Mouse (Mus musculus) kidney, embryonic 14.5 days (tissue): ENCODE results near the gene Pip5k1c. TPM values are rescaled to one million over a fixed set of nuclear protein-coding genes. Genes with fewer than 3 reads are reported as not detected.

Experiments
- ATAC-seq: fragments of 200-750 bp; cut with Nextera tagmentation; 2 replicates; pipeline ENCODE4 v1.8.0; 2017; ENCODE audit warnings: moderate number of reproducible peaks, mild to moderate bottlenecking, moderate TSS enrichment, moderate library complexity; ENCODE audit not compliant: low FRiP score, low TSS enrichment
- H3K27ac ChIP-seq: fragments of 300-500 bp; sonication (generic); 2 replicates; pipeline ENCODE4 v1.5.1; 2014; ENCODE audit warnings: low read depth, mild to moderate bottlenecking, low read length, moderate library complexity, mixed read lengths
- H3K27me3 ChIP-seq: fragments of 300-500 bp; sonication (generic); 2 replicates; pipeline ENCODE4 v1.6.1; 2014; ENCODE audit warnings: mild to moderate bottlenecking, low read length; ENCODE audit not compliant: control insufficient read depth, insufficient read depth
- H3K36me3 ChIP-seq: fragments of 300-500 bp; sonication (generic); 2 replicates; pipeline ENCODE4 v1.6.1; 2014; ENCODE audit warnings: low read length, mixed read lengths; ENCODE audit not compliant: control insufficient read depth, insufficient read depth
- H3K4me1 ChIP-seq: fragments of 300-500 bp; sonication (generic); 2 replicates; pipeline ENCODE4 v1.6.1; 2014; ENCODE audit warnings: low read length, mixed read lengths; ENCODE audit not compliant: control insufficient read depth, insufficient read depth
- H3K4me2 ChIP-seq: fragments of 300-500 bp; sonication (generic); replicated peaks from 2 replicates; pipeline ENCODE4 v1.6.1; 2014; ENCODE audit warnings: low read depth, mild to moderate bottlenecking, low read length
- H3K4me3 ChIP-seq: fragments of 300-500 bp; sonication (generic); 2 replicates; pipeline ENCODE4 v1.5.1; 2014; ENCODE audit warnings: mild to moderate bottlenecking, low read length
- H3K9ac ChIP-seq: fragments of 300-500 bp; sonication (generic); 2 replicates; pipeline ENCODE4 v1.6.1; 2014; ENCODE audit warnings: low read depth, mild to moderate bottlenecking, low read length, moderate library complexity
- H3K9me3 ChIP-seq: fragments of 300-500 bp; sonication (generic); 2 replicates; pipeline ENCODE4 v1.6.1; 2016; ENCODE audit warnings: low read length; ENCODE audit not compliant: control insufficient read depth
- WGBS: fragments of 180-500 bp; shearing (Covaris S2); extraction: QIAGEN DNeasy Blood & Tissue Kit; methylation state at CpG from one replicate; pipeline ENCODE4 v1.1.7; 2014; 5-methylcytosine and 5-hydroxymethylcytosine counted together
- polyA plus RNA-seq: library from polyadenylated mRNA; unstranded; fragments of >200 nt; fragmentation: Nextera tagmentation; extraction: Ambion mirVana; gene quantifications from 2 replicates; pipeline ENCODE4 v1.2.1, GENCODE M21; 2014

Pip5k1c gene
- polyA plus RNA-seq, 1 experiment from 2014 or later = 60.7 TPM

DNA sequence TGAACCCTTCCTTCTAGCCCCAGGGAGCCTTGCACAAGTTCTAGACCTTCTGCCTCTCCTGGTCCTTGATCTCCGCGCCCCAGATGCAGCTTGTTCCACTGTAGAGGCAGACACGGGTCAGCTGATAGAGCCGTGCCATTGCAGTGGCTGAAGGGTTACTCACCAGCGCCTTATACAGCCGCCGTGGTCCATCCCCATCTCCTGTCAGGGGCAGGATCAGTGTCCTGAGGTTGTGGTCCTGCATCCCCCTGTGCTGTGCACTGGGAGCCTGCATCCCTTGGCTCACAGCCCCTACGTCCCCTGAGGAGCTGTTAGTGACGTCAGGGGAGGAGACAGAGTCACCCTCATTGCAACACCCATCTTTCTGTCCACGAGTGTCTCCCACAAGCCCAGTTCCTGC is 10.5 kb downstream of the Pip5k1c start:
- H3K27me3 ChIP-seq = no peaks in the 10 kb centered on the region
- ATAC-seq = no peak
- H3K9ac ChIP-seq = peak overlapping the region; percentile 28; the same call in 1 of the 2 replicates
- no peak overlapping the region; the same call in 1 of the 2 replicates for H3K4me2 ChIP-seq
- peaks cover 39% of the 10 kb centered on the region; the same call in 1 of the 2 replicates for H3K4me1 ChIP-seq
- H3K4me3 ChIP-seq = no peak overlapping the region
- peaks cover 26% of the 10 kb centered on the region for H3K36me3 ChIP-seq
- WGBS = 73% methylated on average over 10 of the region's 10 CpGs
- 0 out of 2 replicates have a peak overlapping the region, but pooled peaks have one; percentile 7 for H3K27ac ChIP-seq
- no peaks in the 10 kb centered on the region for H3K9me3 ChIP-seq

DNA sequence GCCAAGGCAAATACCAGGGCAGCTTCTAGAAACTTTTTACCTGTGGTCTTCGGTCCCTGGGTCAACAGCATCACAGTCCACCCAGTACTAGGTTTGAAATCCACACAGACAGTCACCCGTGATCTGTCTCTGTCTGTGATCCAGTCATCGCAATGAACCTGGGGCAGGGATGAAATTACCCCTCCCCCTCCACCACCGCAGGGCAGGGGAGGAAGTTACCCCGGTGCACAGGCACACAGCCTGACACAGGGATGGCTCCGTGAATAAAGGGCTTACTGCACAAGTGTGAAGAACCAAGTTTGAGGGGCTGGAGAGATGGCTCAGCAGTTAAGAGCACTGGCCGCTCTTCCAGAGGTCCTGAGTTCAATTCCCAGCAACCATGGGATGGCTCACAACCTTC is 11.0 kb downstream of the Pip5k1c start:
- Histone ChIP-seq H3K4me2 (no peak overlapping the region), H3K4me3 (no peak overlapping the region), H3K4me1 (peaks cover 36% of the 10 kb centered on the region; the same call in 1 of the 2 replicates), H3K27me3 (no peaks in the 10 kb centered on the region), H3K9ac (no peak overlapping the region), H3K36me3 (peaks cover 30% of the 10 kb centered on the region), H3K27ac (no peak overlapping the region), H3K9me3 (no peaks in the 10 kb centered on the region)
- no peak for ATAC-seq
- 67% methylated on average over 7 of the region's 7 CpGs for WGBS

DNA sequence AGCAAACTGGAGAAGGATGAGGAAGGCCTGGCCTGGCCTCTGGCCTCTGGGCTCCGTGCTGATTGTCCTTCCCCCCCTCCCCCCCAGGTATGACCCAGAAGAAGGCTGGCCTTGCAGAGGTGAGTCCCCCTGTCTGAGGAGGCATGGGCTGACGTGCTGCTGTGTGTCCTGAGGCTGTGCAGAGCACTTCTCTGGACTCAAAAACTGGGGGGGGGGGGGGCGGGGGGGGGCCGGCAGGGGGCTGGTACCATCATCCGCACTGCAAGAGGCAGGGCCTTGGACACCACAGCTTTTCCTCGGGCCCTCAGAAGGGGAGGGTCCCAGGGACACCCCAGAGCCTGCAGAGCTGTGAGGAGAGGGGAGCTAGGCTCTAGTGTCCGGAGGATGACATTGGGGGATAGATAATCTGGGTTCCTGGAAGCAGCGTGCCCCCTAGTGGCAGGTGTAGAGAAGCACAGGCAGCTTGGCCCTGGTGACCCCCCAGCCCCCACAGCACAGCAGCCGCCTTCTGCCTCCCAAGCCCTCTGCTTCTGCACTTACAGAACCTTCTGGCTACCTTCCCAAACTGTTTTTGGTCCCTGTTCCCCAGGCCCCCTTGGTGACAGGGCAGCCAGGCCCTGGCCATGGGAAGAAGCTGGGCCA is 12.0 kb downstream of the Pip5k1c start:
- Histone ChIP-seq H3K4me2 (no peak overlapping the region), H3K36me3 (peaks cover 40% of the 10 kb centered on the region), H3K27me3 (no peaks in the 10 kb centered on the region), H3K4me3 (no peak overlapping the region), H3K4me1 (peaks cover 28% of the 10 kb centered on the region; the same call in 1 of the 2 replicates), H3K9ac (no peak overlapping the region), H3K9me3 (no peaks in the 10 kb centered on the region), H3K27ac (no peak overlapping the region)
- peak; percentile 38; the same call in 1 of the 2 replicates for ATAC-seq
- 22% methylated on average over 5 of the region's 9 CpGs for WGBS

DNA sequence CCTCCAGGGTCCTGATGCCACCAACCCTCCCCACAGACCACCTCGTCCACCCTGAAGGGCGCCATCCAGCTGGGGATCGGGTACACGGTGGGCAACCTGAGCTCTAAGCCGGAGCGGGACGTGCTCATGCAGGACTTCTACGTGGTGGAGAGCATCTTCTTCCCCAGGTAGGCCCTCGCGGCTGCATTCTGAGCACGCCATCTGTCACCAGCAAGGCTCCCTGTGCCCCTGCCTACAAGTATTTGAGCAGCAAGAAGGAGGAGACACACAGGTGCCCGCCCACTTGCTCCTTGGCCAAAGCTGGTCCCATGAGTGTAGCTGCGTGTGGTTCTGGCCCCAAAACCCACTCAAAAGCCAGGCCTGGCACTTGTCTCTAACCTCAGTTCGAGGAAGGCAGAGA is 12.9 kb downstream of the Pip5k1c start:
- peaks cover 50% of the 10 kb centered on the region for H3K36me3 ChIP-seq
- no peak overlapping the region for H3K4me3 ChIP-seq
- H3K27ac ChIP-seq = no peak overlapping the region
- no peaks in the 10 kb centered on the region for H3K9me3 ChIP-seq
- no peaks in the 10 kb centered on the region for H3K27me3 ChIP-seq
- peaks cover 19% of the 10 kb centered on the region; the same call in 1 of the 2 replicates for H3K4me1 ChIP-seq
- 90% methylated on average over 14 of the region's 14 CpGs for WGBS
- H3K9ac ChIP-seq = no peak overlapping the region
- H3K4me2 ChIP-seq = no peak overlapping the region
- ATAC-seq = no peak

GRCm38 (mm10) chr10:81306173-81306668 is 13.5 kb downstream of the Pip5k1c start:
- no peaks in the 10 kb centered on the region for H3K27me3 ChIP-seq
- H3K27ac ChIP-seq = no peak overlapping the region
- H3K4me1 ChIP-seq = peaks cover 17% of the 10 kb centered on the region; the same call in 1 of the 2 replicates
- no peaks in the 10 kb centered on the region for H3K9me3 ChIP-seq
- H3K4me3 ChIP-seq = no peak overlapping the region
- ATAC-seq = no peak
- H3K36me3 ChIP-seq = peaks cover 55% of the 10 kb centered on the region
- no peak overlapping the region for H3K4me2 ChIP-seq
- no peak overlapping the region for H3K9ac ChIP-seq
- 95% methylated on average over 12 of the region's 12 CpGs for WGBS

DNA sequence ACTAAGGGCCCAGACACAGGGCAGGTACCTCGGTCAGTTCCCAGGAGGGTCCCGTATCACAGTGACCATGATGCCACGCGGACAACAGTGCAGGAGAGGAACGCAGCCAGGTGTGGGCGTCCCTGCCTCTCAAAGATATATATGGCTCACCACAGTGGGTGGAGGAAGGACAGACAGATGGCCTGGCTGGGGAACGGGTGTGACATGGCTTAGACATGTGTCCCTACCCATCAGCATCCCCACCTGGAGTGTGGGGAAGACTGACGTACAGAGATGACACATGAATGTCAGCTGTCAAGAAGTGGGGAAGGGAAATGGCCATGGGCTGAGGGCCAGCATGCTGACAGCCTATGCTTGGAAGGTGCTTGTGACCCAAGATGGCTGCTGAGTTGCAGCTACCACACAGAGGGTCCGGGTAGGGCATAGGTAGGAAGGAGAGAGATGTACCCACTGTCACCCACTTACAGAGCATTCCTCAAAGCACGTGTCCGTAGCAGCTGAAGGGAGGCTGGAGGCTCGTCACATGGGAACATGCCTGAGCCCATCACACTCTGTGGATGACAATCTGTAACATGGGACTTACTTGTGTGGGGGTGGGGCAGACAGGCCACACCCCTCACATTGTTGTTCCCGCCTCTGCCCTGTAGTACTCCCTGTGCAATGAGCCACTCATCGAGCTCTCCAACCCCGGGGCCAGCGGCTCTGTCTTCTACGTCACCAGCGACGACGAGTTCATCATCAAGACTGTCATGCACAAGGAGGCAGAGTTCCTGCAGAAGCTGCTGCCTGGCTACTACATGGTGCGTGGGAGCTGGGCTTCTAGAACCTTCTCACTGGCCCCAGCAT is 14.3 kb downstream of the Pip5k1c start:
- ATAC-seq = no peak

GRCm38 (mm10) chr10:81309571-81309970 is 16.8 kb downstream of the Pip5k1c start:
- WGBS = 84% methylated on average over 5 of the region's 5 CpGs
- Histone ChIP-seq H3K4me2 (no peak overlapping the region), H3K36me3 (peaks cover 84% of the 10 kb centered on the region), H3K9ac (no peak overlapping the region), H3K4me1 (0 out of 2 replicates have a peak, but pooled peaks cover 9% of the 10 kb centered on the region), H3K9me3 (no peaks in the 10 kb centered on the region), H3K4me3 (no peak overlapping the region), H3K27me3 (no peaks in the 10 kb centered on the region), H3K27ac (no peak overlapping the region)
- no peak for ATAC-seq

More for the DNA sequence above, 14.3 kb downstream of the Pip5k1c start:
- H3K4me1 ChIP-seq = peaks cover 20% of the 10 kb centered on the region; the same call in 1 of the 2 replicates
- H3K27ac ChIP-seq = no peak overlapping the region
- H3K4me3 ChIP-seq = no peak overlapping the region
- 95% methylated on average over 21 of the region's 21 CpGs for WGBS
- no peaks in the 10 kb centered on the region for H3K27me3 ChIP-seq
- no peak overlapping the region for H3K9ac ChIP-seq
- peaks cover 63% of the 10 kb centered on the region for H3K36me3 ChIP-seq
- H3K4me2 ChIP-seq = no peak overlapping the region
- no peaks in the 10 kb centered on the region for H3K9me3 ChIP-seq

GRCm38 (mm10) chr10:81313581-81313980 is 20.8 kb downstream of the Pip5k1c start:
- no peak overlapping the region for H3K27ac ChIP-seq
- H3K9me3 ChIP-seq = no peaks in the 10 kb centered on the region
- H3K4me2 ChIP-seq = no peak overlapping the region
- no peak overlapping the region for H3K9ac ChIP-seq
- no peak for ATAC-seq
- 94% methylated on average over 13 of the region's 13 CpGs for WGBS
- no peaks in the 10 kb centered on the region for H3K27me3 ChIP-seq
- peaks cover 29% of the 10 kb centered on the region for H3K4me1 ChIP-seq
- no peak overlapping the region for H3K4me3 ChIP-seq
- peaks cover 78% of the 10 kb centered on the region for H3K36me3 ChIP-seq

- 79% methylated on average over 7 of the region's 7 CpGs for WGBS
- no peak overlapping the region for H3K4me2 ChIP-seq
- H3K4me3 ChIP-seq = no peak overlapping the region
- no peaks in the 10 kb centered on the region for H3K9me3 ChIP-seq
- no peak for ATAC-seq
- H3K27me3 ChIP-seq = no peaks in the 10 kb centered on the region
- peaks cover 36% of the 10 kb centered on the region for H3K4me1 ChIP-seq
- no peak overlapping the region for H3K27ac ChIP-seq
- no peak overlapping the region for H3K9ac ChIP-seq
- H3K36me3 ChIP-seq = peaks cover 77% of the 10 kb centered on the region
Observed at GRCm38 (mm10) chr10:81314201-81314600, 21.4 kb downstream of the Pip5k1c start.
